Mouse (Mus musculus): ENCODE data around the gene Plbd1.

The Plbd1 gene

DNA sequence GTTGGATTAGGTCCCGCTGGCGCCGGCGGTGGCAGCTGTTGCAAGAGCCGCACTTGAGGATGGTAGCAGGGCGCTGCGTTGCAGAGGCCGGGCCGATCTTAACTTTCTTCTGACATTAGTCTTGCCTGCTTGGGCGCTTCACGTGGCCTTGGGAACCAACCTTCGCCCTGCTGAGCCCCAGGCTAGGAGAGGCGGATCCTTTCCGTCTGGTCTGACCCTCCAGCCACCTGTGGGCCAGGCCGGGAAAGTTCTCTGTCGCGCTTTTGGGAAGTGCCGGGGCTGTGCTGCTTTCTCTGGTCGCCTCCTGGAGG lies at the start of gene Plbd1:
Gene Plbd1, minus strand, starts transcription at position 223 of the 311 bp plus-strand sequence.
- no peak for DNase-seq

DNA sequence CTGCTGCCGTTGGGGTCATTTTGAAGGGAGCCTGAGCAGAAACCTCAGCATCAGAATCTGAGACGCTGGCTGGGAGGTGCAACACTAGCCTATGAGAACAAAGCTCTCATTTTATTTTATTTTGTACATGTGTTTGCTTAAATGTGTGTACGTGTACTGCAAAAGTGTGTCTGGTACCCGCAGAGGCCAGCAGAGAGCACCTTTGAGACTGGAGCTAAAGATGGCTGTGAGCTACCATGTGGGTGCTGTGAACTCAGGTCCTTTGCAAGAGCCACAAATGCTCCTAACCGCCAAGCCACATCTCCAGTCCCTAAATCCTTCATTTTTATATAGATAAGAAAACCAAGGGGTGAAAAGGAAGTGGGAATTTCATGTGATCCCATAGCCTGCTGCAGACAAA lies 48.7 kb upstream of the Plbd1 start:
- DNase-seq = no peak

DNA sequence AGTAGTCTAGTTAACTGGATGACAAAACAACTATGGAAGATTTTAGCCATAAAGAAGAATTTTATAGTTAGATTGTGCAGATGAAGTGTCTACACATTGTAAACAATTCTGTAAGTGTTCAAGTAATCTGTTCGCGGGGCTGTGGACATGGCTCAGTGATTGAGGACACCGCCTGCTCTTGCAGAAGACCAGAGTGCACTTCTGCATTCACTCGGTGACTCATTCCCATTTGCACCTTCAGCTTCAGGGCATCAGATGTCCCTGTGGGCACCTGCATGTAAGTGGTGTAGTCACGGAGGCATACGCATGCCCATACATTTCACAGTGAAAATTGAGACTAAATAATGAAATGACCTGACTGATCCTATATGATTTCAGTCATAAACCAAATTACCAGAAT lies 46.9 kb upstream of the Plbd1 start:
- no peak for DNase-seq

DNA sequence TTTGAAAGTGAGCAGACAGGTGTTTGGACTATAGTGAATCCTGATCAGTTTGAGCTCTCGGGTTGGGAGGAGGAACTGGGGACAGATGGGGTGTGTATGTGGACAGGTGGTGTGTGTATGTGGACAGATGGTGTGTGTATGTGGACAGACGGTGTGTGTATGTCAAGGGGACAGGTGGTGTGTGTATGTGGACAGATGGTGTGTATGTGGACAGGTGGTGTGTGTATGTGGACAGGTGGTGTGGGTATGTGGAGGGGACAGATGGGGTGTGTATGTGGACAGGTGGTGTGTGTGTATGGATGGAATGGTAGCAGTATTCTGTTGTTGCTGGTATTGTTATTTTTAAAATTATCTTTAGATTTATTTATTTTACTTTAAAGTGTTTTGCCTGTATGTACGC lies 40.1 kb upstream of the Plbd1 start:
- no peak for DNase-seq

DNA sequence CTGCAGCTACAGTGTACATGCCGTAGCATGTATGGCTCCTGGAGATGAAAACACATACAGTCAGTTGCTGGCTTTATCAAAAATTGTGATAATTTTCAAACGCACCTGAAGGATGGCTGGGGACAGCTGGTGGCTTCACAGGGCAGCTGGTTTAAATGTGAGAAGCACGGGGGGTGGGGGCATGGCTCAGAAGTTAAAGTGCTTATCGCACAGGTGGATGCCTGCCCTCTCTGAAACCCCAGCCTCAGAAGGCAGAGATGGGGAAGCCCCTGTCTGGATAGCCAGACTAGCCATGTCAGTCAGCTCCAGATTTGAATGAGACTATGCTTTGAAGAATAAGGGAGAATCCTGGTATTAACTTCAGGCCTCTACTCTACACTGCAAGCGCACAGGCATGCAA lies 39.5 kb upstream of the Plbd1 start:
- no peak for DNase-seq

DNA sequence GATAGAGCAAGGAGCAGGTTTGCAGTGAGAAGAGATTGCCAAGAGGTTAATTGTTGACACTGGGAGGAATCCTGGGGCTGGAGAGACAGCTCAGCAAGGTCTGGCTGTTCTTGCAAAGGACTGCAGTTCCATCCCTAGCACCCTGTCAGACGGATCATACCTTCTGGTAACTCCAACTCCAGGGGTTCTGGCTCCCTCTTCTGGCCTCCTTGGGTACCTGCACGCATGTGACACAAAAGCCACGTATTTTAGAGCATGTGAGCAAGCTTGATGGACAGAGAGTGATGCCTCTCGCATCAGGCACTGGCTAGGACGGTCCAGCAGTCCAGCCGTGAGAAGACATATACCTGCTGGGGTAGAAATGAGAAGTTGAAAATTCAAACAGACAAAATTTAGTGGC lies 29.6 kb upstream of the Plbd1 start:
- no peak for DNase-seq

DNA sequence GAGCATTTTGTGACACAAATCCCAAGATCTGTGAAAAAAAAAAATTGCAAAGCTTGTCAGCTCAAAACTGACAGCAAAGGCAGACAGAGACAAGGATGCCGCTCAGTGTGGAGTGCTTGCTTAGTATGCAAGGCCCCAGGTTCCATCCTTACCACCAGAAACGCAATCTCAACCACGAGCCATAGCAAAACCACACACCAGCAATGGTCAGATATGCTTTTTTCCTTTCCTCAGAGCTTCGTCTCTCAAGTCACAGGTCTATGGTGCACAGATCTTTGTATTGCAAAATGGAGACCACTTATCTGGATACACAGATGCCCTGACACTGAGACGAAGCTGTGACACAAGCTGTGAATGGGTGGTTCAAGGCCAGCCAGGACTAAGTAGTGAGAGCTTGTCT lies 28.8 kb upstream of the Plbd1 start:
- DNase-seq = no peak

DNA sequence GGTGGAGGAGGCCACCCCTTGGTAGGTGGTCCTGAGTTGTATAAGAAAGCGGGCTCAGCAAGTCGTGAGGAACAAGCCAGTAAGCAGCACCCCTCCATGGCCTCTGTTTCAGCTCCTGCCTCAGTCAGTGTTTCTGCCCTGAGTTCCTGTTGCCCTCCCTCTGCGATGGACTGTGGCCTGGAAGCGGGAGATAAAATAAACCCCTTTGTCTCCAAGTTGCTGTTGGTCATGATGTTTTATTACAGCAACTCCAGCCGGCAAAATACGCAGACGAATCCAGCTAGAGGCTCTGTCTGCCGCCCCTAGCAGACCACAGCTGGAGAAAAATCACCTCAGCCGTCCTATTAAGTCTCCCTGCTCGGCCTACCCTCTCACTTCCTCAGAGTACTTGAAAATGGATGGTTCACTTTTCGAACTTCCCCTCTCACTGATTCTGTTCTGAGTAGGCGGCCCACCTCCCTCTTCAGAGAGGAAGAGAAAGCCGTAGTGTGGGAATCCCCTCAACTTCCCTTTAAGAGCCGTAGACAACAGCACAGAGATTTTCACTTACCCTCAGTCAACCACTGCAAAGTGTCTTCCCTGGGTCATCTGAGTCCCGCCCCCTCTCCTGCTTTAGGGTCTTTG lies 28.2 kb upstream of the Plbd1 start:
- DNase-seq = no peak

DNA sequence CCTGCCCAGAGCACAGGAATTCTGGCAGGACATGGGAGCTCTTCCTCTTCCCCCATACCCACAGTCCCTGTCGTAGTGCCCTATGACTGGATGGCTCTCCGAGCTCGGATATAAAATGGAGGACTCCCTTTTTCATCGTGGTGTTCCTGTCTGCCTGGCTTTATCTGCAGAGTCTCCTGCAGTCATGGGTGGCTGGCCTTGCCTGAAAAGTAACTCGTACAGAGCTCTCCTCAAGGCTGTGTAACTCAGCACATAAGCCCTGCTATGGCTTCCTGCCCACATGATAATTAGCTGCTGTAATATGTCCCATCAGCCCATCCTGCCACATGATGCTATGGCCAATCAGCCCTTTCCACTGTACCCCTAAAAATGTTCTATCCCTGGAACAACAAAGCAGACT lies 23.7 kb upstream of the Plbd1 start:
- DNase-seq = no peak

DNA sequence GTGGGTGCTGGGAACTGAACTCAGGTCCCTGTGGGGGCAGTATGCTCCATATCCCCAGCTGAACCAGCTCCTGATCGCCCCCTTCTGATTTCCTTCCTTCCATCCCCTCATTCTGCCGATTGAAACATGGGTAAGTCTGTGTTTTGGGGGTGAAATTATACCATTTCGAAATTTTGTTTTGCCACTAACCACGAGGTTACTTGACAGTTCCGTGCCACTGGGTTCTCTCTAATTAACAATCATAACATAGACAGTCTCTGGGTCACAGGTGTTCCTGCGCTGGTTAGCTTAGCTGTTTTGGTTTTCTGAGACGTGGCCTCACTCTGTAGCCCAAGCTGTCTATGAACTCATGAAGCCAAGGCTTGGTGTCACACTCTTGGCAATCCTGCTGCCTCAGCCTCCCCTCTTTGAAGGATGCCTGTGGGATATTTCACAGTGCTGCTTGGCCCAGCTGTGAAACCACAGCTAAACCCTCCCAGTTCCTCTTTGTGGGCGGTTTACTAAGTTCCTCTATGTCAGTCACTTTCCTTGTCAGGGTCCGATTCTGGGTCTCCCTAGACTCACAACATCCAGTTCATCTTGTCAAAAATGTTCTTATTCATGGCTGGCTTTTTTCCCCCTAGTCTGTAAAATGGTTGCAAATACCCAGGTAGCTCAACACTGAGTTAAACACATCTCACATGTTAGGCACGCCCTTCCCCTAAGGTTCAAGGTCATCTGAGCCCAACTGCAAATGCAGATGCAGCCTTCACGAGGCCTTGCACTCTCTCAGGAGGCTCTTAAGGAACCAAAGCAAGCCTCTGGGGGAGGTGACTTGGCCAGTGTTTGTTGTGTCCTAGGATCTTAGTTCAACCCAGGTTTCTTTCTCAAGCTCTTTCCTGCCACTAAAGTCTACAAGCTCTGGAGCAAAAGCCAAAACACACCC lies 21.9 kb upstream of the Plbd1 start:
- no peak for DNase-seq

DNA sequence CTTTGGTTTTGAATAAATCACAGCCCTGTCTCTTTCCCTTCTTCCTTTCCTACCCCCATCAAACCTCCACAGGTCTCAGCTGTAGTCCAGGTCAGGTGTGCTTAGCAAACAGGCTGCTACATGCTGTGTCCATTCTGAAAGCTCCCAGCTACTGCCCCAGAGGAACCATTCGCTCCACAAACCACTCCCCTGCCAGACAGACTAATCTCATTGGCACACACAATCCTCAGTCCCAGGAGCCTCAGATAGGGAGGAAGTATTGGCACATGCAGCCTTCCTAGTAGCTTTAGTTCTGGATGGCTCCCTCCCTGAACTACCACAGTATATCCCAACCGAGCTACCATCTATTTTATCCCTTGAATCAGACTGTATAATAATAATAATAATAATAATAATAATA lies 17.7 kb upstream of the Plbd1 start:
- DNase-seq = no peak

DNA sequence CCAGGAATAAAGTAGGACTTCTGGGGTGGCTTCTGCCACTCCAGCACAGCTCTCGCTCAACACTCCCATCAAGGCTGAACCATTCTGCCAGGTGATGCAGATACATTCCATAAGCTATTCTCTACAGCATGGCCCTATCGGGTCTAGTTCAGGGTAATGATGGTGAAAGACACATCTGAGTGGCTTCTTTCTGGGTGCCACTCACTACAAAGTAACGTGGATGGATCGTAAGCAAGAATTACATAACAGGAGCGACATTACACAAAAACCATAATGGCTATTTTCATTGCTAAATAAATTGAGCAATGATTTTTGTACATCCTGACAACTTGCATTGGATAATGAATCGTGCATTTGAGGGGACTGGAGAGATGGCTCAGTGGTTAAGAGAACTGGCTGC lies 13.2 kb upstream of the Plbd1 start:
- DNase-seq = no peak

DNA sequence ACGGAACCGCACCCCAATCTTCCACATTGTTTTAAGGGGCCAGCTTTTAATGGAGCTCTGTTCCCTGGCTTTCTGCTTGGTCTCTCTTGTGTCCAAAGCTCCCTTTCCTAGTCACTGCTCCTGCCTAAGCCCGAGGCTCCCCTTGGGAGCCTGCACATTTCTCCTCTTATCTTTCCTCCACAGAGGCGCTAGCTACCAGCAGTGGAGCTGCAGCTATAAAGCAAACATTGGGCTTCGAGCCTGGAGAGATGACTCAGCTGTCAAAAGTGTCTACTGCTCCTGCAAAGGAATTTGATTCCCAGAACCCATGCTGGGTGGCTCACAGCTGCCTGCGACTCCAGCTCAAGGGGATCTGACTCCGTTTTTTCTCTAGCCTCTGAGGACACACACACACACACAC lies 10.7 kb upstream of the Plbd1 start:
- no peak for DNase-seq

DNA sequence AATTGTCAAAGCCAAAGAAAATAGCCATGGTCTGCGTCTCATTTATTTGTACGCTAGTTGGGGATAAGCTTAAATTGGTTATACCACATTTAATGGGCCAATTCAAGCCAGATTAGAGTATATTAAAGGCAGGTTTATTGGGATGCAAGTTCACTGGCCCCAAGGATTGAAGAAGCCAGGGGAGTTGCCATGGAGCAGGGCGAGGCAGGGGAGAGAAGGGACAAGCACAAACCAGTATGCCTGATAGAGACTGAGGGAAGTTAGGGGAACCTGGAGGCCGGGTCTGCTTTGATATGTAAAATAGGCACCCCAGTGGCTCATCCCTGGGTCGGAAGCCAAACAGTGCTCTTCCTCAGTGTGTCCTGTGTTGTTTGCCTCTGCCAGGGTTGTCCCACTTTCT lies 7.5 kb upstream of the Plbd1 start:
- no peak for DNase-seq

DNA sequence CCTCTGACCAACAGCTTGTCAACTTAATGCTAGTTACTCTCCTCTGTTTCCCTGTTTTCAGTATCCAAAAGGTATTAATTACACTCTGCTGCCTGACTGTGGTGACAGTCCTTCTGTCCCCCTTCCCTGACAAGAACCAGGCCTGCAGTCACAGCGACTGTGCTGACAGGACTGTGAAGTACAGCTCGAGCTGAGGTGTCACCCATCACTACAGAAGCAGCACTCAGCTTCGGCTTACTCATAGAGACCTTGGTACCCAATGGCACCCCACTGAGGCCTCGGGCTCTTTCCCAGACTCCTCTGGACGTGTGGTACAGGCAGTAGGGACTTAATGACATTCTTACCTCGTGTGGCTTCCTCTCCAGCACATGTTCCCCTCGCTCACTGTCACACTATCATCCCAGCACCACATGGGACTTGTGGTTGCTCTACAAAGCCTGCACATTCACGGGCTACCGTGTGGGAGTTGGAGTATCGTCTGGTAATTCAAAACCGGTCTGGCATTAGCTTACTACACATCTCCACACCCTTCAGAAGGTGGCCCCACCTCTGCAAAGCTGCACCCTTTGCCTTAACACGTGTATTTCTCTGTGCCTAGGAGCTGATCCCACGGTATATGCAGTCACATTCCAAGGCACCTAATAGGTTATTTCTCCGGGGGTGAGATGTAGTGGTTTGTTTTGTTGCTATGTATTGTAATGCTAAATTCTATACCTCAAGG lies 6.7 kb upstream of the Plbd1 start:
- DNase-seq = no peak

DNA sequence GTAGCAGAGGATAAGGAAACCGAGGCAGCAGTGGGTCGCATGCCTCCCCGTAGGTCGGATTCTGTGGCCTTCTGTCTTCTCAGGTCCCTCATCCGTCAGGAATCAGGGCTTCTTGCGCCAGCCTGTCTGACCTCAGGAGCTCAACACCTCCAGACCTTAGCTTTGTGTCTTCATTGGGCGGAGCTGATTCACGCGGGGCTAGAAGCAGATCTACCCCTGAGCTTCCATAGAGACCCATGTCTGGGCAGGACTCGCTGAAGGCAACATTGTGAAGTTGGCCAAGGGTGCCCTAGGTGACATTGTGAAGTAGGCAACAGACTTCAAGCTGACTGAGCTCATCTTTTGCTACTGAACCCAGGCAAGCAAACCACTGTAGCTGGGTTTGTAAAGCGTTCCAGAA lies 335 bp upstream of the Plbd1 start:
- no peak for DNase-seq

DNA sequence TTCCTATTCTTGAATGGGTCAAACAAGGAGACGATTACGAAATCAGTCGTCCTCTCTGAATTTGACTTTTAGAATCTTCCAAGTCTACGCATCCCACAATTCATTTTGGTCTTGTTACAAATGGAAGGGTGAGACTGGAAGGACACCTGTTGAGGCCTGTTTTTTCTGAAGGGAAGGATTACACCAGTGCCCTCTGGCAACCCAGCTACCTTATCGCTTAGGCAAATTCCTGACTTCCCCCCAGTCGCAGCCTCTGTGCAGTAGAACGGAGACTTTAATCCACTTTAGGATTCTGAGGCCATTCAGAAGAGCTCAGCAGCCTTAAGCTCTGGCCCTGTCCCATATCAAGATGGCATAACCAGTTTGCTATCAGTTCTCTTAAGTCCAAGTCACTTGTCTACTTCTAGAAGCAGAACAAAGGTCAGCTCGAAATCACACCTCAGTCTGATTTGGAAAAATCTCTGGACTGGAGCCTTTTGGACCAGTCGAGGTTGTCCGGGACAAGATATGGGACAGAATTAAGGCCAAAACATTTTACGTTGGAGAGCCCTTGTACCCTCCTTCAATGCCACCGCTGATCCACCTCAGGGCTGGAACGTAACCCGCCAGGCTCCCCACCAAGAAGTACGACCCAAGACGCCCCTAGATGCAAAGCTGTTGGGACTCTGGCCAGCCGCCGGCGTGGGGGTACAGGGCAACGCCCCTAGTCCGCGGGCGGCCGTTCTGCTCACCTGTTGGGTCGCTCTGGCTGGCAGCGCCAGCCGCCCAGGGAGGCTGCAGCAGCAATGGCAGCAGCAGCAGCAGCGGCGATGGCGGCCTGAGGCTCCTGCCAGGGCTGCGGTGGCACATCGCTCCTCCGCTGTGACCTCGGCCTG lies 660 bp downstream of the Plbd1 start:
- no peak for DNase-seq

DNA sequence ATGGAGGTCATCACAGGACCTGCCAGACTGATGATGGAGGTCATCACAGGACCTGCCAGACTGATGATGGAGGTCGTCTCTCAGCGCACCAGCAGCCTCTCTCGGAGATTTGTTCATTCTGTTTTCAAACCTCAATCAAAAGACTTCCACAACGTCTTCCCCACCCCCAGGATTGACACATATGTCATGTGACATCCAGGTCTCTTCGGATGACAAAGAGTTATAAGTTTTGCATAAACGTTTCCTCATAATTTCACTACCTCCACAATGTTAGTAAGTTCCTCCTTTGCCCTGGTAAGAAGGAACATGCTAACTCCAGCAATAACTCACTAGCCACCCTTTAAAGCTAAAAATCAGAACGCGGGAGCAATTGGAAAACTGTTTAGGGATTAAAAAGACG lies 2.5 kb downstream of the Plbd1 start:
- no peak for DNase-seq

DNA sequence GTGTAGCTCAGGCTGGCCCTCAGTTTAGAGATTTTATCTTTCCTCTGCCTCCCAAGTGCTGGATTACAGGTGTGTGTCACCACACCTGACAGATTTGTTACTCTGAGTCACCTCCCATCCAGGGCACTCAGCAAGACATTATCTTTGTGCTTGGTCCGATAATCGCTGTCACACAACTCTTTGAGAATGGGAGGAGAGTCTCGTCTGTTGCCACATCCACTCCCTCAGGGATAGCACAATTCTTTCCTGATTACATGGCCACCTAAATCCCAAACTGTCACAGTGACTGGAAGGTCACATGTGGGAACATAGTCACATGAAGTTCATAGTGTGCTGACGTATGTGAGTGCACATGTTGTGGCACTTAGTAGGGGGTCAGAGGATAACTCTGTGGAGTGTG lies 3.4 kb downstream of the Plbd1 start:
- DNase-seq = no peak

DNA sequence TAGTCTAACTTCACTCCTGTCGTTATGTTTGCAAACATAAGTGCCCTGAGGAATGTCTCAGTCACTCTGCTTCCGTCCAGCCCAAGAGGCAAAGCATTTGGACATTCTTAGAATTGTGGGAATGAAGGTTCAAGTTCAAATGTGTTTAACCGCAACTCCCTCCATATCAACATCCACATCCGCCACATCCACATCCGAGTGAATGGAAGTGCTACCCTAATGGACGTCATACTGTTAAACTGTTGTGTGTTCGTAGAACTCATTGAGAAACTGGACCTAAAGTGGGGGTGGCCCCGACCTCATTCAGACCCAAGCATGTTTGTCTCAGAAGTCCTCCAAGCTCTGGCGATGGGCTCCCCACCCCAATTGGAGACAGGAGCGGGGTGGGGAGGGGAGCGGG lies 5.9 kb downstream of the Plbd1 start:
- no peak for DNase-seq

DNA sequence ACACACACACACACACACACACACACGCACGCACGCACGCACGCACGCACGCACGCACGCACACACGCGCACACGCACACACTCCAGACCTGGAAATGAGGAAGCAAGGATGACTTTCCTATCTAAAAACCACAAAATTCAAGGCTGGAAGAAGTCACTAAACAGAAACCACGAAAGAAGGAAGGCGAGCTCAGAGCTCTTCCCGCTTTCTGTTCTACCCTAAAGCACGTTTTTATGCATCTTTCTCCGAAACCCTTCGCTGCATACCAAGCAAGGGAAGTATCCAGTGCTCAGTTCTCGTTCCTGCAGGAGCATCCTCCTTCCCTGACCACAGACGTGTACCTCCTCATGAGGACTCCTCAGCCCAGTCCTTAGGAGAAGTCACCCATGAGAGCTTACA lies 7.3 kb downstream of the Plbd1 start:
- DNase-seq = no peak

DNA sequence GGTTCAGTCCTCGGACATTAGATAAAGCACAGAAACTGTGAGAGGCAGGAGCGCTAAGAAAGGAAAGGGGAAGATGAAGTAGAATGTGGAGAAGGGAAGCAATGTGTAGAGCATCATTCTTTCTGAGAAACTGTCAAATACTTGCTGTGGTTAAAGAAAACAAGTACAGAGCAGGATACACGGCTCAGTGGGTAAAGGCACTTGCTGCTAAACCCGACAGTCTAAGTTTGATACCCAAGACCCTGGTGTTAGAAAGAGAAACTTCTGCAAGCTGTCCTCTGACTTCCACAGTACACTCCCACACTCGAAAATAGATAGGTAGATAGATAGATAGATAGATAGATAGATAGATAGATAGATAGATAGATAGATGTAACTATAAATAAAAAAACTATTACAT lies 8.4 kb downstream of the Plbd1 start:
- DNase-seq = no peak

DNA sequence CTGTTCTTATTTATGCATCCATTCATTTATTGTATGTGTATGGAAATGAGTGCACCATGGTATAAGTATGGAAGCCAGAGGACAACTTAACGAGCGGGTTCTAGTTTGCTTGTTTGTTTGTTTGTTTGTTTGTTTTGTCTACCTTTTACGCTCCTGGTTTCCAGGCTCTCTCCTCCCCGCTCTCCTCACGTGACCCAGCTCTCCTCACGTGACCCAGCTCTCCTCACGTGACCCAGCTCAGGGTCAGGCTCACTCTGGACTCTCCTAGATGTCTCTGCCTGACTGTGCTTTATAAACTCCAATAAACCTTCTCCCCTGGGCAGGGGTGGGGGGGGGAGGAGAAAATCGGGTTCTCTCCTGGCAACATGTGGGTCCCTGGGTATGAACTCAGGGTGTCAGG lies 11.1 kb downstream of the Plbd1 start:
- no peak for DNase-seq

Data from cerebellum, adult 9-10 months (tissue).